Mouse (Mus musculus) MEL (cell line): ENCODE results near the gene Ppfia3.

Experiments used
- CTCF ChIP-seq, 3 experiments: IDR thresholded peaks in 2 of 3; conservative IDR thresholded peaks in 1 of 3; 2 replicates each; pipeline ENCODE4 v1.5.1; 2011 to 2012; ENCODE audit warnings: low read length in 3 of 3, low read depth in 2 of 3, mild to moderate bottlenecking in 2 of 3, improper control_type of control experiment in 1 of 3, inconsistent platforms in 1 of 3, mixed read lengths in 1 of 3, moderate library complexity in 1 of 3; ENCODE audit not compliant: control insufficient read depth in 1 of 3, insufficient read depth in 1 of 3, poor library complexity in 1 of 3, severe bottlenecking in 1 of 3
- MAFK ChIP-seq: IDR thresholded peaks from 2 replicates; pipeline ENCODE4 v1.6.1; 2011; ENCODE audit warnings: low read depth, mild to moderate bottlenecking, low read length, improper control_type of control experiment, borderline replicate concordance
- MYC ChIP-seq: IDR thresholded peaks from 2 replicates; pipeline ENCODE4 v1.6.1; 2011; ENCODE audit warnings: low read depth, mild to moderate bottlenecking, low read length, improper control_type of control experiment, moderate library complexity
- POLR2A ChIP-seq, 2 experiments: IDR thresholded peaks; 2 replicates each; pipeline ENCODE4 v1.6.1; 2011 to 2012; ENCODE audit warnings: low read length in 2 of 2, mild to moderate bottlenecking in 2 of 2, control low read depth in 1 of 2, improper control_type of control experiment in 1 of 2, low read depth in 1 of 2, moderate library complexity in 1 of 2; ENCODE audit not compliant: control insufficient read depth in 1 of 2, insufficient read depth in 1 of 2, poor library complexity in 1 of 2
- RAD21 ChIP-seq: IDR thresholded peaks from 2 replicates; pipeline ENCODE4 v1.6.1; 2011; ENCODE audit warnings: mild to moderate bottlenecking, low read depth, low read length, improper control_type of control experiment
- USF2 ChIP-seq, 2 experiments: IDR thresholded peaks; 2 replicates each; pipeline ENCODE4 v1.6.1; 2011 to 2012; ENCODE audit warnings: improper control_type of control experiment in 2 of 2, low read length in 2 of 2, borderline replicate concordance in 1 of 2, inconsistent platforms in 1 of 2, low read depth in 1 of 2, mild to moderate bottlenecking in 1 of 2; ENCODE audit not compliant: insufficient read depth in 1 of 2
- ZNF384 ChIP-seq: IDR thresholded peaks from 2 replicates; pipeline ENCODE4 v1.6.1; 2012; ENCODE audit warnings: low read depth, mild to moderate bottlenecking, inconsistent platforms, low read length, improper control_type of control experiment

DNA sequence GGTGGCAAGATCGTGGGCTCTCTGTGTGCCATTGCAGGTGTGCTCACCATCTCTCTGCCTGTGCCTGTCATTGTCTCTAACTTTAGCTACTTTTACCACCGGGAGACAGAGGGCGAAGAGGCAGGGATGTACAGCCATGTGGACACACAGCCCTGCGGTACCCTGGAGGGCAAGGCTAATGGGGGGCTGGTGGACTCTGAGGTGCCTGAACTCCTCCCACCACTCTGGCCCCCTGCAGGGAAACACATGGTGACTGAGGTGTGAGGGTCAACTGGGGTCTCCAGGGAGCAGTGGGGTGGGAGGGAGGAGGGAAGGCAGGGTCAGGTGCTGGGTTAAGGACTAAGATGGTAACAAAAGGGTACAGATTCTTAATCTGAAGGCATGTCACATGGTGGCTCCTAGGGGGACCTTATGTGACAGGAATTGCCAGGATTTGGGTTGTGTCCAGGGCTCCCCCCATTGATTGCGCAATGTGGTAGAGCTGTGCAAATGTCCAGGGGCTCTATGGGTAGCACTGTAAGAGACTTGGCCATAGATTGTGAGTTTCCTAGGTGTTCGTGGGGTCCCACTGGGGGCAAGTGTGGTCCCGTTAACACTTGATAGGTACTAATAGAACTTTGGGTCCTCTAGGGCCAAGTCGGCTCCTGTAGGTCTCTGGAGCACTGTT, 42.8 kb upstream of the Ppfia3 start:
- TF ChIP-seq USF2 (IDR thresholded peaks at IDR 0.05; ENCODE audit: borderline replicate concordance in 1 of 2, insufficient read depth in 1 of 2, low read depth in 1 of 2, low read length in 2 of 2) (no peak), MYC (no peak), CTCF (IDR thresholded peaks at IDR 0.05 in 2 of 3, conservative IDR thresholded peaks at IDR 0.05 in 1 of 3; ENCODE audit: control insufficient read depth in 1 of 3, insufficient read depth in 1 of 3, low read depth in 2 of 3, low read length in 3 of 3, poor library complexity in 1 of 3, severe bottlenecking in 1 of 3) (no peak), POLR2A (IDR thresholded peaks at IDR 0.05; ENCODE audit: control insufficient read depth in 1 of 2, insufficient read depth in 1 of 2, low read depth in 1 of 2, low read length in 2 of 2, poor library complexity in 1 of 2) (no peak), ZNF384 (no peak), MAFK (no peak), RAD21 (no peak)
